Mouse (Mus musculus) natural killer cell, adult 2 months (primary cell): ENCODE measurements at regions not wholly inside any gene's neighbourhood (a gene's known extent, or its start where the extent isn't known, plus 50 kb on each side); places are given as distances from the start of the nearest gene placed in this dataset.

ENCODE experiments used
- DNase-seq, 2 experiments: peaks; one replicate each; pipeline ENCODE4 v3.0.0; 2022; ENCODE audit warnings: low spot score in 2 of 2

DNA sequence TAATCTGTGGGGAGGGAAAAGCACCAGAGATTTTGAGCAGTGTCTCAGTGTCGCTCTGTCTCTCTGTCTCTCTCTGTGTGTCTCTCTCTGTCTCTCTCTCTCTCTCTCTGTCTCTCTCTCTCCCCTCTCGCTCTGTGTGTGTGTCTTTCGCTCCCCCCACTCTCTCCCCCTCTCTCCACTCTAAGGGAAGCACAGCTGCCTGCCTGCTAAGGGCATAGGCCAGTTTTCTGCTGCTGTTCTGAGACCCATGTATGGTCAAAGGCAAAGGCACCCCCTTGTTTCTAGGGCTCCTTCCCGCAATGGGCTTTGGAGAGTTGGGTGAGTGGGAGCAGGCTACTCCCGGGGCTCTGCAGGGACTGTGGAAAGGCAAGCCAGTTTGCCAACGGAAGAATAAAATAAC is 192.2 kb downstream of the Lmo4 start:
- no peak for DNase-seq

DNA sequence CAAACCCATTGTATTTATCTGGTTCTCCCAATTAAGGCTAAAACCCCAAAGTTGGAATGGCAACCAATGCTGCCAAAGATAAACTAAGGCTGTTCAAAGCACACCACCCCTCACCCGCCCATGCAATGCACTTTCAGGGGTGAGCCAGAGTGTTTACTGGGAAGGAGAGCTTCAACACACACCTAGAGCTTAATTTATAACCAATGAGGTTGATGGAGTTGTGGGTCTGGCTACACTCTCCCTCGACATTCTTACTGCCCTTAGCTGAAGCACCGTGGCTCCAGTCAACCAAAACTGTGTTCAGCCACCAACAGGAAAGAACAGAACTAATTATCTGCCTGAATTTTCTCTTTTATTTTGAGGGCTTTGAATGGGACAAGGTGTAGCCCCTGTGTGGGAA is 192.8 kb downstream of the Lmo4 start:
- DNase-seq: no peak

DNA sequence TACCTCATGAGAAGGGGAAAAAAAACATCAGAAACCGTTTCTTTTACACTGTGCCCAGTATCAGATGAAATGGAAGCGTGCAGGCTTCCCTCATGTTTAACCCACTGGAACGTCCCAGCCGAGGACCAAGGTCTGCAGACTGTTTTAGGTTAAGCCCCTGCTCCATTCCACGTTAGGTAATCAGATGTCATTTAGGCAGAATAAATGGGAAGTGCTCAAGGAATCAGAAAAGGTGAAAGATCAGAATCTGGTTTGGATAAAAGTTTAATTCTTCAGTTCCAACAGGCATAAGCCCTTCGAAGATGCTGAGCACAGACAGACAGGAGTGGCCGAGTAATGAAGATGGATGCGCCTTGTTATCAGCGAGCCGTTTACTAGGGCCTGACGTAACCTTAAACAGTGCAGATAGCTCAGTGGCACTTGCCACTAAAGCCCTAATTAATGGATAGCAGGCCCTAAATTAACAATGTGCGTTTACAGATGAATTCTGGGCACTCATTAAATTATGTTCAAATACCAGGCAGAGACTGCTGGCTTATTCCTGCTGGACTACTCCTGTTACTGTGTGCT is 193.5 kb downstream of the Lmo4 start:
- no peak for DNase-seq

DNA sequence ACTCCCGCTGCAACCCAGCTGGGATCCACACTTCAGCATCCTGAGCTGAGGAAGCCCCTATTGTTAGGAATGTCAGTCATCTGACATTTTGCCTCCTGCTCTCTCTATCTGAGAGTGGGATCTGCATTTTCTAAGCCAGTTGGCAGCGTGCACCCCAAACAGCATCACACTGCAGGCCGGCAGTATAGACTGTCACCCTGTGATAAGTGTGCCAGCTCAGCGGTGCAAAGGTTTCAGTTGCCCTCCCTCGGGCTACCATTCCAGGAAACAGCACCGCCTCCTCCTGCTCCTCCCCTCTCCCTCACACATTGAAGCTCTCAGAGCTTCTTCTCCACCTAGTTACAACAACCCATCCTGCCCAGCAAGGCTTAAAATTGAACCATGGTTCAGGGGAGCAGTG is 194.5 kb downstream of the Lmo4 start:
- DNase-seq: no peak

DNA sequence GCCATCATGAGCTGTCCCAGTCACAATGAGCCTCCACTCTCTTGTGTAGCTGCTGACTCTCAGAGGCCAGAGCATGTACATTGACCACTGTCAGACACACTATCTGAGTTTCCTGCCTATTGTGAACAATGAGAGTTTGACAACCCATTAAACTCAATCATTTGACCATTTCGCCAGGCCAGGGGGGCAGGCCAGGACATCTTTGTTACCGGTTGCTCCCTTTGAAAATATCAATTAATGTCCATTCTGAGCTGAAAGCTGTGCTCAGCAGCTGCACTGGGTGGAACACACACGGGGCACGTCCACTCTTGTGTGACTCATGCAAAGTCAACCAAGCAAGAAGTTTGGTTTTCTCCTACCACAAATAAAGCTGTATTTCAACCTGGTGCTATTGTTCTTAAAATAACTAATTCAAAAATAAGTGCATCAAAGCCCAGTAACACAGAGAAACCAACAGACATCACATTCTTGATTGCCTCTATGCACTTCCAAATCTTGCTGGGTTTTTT is 197.9 kb downstream of the Lmo4 start:
- DNase-seq: no peak

DNA sequence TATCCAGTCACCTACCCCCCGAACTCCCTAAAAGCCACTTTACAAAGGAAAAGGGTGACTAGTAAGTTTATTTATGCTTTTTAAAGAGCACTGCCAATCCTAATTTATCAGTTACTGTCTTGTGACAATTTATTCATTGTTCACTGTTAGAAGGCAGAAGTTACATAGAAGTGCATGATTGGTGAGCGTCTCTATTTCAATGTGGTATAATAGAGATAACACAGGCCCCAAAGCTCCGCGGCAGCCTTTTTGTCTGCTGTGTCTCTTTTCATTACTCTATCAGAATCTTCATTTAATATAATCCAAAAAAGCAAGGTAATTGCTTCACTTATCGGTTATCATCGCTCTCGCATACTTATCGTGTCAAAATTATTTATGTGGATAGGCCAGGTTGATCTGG is 207.1 kb downstream of the Lmo4 start:
- DNase-seq: no peak

DNA sequence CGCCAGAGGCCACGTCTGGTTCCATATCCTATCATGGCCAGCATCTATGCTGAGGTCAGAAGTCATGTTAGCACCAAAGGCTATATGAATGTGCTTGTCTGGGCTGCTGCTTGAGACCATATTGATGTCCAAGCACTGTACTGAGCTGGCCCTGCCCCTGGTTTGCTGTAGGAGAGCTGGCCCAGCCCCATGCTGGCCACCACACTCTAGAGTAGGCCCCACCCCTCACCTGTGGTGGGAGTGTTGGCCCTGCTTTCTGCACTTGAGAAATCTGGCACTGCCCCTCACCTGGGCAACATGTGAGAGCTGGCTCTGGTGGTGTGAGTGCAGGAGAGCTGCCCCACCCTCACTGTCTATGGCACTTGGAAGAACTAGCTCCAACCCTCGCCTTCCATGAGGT is 210.0 kb downstream of the Lmo4 start:
- DNase-seq: no peak

DNA sequence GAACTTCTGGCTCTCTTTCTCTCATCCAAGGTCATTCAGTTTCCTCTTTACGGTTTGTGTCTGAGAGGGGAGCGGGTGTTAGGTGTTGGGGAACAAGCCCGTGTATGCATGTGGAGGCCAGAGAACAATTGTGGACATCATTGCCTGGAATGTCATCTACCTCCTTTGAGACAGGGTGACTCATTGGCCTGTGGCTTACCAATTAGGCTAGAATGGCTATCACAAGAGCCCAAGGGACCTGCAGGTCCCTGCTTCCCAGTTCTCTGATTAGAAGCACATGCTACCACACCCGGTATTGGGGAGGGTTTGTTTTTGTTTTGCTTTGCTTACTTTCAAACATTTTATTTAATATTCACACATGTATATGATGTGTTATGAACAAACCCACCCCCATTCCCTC is 216.0 kb downstream of the Lmo4 start:
- no peak for DNase-seq

DNA sequence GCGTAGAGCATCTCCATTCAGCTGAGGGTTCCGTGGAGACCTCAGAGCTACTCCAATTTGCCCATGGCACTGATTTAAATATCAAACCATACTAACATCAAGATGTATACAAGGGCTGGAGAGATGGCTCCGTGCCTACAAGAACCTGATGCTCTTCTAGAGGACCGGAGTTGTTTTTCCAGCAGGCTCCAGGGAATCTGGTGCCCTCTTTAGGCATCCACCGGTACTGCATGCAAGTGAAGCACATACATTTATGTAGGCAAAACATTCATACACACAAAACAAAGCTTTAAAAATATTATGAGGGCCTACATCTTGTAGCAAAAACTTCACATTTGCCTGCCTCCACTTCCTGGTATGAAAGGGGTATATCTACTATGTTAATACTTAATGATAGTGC is 217.0 kb downstream of the Lmo4 start:
- DNase-seq: no peak

DNA sequence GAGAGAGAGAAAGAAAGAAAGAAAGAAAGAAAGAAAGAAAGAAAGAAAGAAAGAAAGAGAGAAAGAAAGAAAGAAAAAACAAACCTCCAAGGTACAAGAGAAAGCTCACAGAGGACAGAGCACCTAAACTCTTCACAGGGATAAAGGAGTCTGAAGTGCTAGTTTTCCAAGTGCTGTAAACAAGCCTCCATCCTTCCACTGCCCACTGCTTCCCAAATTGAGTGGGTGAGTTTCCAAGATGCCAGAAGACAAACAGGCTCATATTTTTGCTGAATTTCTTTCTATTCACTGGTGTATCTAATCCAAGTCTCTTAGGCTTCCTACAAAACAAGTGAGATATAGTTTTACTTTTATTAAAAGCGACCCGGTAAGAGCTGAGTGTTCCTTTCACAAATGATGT is 218.2 kb downstream of the Lmo4 start:
- DNase-seq: no peak

DNA sequence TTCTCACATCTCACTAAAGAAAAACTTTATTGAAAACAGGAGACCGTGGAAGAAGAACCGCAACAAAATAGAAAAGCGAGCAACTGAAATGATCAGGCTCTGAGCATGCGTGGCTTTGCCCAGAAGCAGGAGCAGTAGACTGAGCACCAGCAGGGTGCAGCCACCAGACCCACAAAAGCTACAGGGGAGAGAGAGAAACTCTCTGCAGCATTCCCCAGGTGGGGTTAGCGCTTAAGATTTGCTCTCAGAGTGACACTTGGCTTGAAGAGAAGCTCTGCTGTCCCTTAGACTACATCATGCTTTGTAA is 218.9 kb downstream of the Lmo4 start:
- DNase-seq: no peak

DNA sequence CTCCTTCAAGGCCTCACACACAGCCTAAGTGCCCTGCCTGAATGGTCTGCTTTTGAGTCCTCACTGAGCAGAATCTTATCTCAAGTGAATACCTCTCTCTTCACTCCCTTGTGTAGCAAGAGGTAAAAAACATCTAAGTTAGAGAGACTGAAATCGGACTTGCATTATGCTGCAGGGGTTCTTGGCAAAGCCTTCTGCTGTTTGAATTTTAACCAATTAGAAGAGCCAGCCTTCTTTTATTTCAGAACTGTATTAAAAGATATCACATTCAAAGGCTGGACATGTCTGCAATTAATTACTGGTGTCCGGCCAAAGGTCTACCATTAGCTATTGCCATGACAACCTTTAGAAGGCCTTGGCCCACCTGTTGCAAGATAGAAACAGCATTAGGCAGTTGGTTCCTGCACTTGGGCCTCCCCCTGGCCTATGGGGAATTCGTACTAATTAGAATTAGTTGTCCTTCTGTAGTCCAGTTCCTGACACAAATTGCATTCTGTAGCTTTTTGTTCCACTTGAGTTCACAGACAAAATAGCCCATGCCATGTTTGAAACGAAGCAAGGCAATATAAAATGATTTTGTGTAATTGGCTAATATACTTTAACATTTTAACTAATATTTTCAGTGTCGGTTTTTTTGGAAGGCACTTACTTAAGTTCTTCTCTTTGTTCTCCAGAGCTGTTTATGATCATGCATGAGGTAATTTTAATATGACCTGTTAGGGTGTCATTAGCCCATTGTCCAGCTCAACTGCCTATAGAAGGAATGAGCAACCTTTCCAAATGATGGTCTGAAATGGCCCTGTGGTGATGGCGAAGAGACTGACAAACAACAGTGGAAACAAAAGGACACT is 219.4 kb downstream of the Lmo4 start:
- DNase-seq: no peak

DNA sequence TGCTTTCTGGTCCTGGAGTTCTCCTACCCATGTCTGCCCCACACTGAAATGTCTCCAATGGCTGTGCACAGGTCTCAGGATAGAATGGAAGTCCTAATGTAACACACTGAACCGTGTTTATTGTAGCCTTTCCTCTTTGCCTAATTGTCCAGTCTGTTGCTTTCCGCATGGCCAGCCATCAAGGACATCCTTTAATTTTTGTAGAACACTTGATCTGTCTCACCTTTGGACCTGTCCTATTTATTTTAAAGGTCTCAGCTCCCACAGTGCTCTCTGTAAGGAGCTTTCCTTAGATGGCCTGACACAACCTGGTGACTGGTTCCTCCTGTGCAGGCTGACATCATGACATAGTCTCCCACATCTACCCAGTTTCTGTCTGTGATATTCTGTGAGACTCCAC is 226.3 kb downstream of the Lmo4 start:
- DNase-seq: no peak

DNA sequence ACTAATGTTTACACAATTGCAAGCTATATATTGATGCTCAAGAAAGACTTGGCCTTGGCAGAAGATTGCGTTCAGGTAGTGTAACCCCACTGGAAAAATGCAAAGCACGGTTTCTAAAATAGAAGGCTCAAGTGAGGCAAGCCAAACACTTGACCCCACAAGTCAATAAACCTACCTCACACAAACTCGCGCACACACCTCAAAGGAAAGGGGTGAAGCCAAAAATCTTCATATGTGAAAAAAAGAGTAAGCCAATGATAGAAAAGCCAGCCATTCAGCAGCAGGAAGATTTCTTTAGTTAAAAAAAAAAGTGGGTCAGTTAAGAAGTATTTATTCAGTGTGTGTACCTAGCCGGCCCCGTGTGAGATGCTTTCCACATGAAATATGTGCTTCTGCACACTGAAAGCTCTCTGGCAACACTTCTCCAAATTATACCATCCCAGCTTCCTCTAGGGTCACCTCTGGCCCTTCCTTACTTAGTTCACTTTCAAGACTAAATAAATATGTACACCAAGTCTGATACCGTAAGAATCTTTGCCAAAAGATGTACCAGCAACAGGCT is 227.1 kb downstream of the Lmo4 start:
- no peak for DNase-seq

DNA sequence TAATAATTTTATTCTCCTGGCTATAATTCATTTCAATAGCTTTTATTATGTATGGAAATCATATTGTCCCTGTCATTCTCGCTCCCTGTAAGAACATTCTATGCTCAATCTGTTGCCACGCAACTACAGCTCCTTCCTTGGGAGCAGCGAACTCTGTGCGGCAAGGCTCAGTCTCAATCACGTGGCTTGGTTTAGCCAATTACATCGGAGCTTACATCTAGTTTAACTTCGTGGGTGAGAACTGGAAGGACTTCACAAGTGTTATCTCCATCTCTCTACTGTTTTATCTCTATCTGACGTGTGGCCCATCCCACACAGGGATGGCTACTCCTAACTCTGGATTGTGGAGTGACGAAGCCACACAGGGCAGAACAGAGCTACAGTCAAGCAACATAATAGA is 231.4 kb downstream of the Lmo4 start:
- no peak for DNase-seq

DNA sequence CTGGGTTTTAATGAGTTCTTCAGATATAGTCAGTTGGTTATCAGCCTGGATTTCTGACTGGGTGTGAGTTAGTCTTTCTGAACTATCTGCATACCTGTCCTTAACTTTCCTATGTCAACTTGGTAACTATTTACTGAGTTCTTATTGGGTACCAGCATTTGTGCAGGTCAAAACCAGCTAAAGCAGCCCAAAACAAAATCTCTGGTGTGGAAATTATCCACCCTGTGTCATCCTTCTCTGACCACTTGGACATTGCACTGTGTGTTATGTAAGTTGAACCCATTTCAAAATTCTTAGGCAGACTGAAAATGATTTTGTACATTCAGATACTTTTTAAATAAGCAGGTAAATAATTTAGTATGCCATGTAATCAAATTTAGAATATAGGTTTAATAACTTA is 232.7 kb downstream of the Lmo4 start:
- no peak for DNase-seq

DNA sequence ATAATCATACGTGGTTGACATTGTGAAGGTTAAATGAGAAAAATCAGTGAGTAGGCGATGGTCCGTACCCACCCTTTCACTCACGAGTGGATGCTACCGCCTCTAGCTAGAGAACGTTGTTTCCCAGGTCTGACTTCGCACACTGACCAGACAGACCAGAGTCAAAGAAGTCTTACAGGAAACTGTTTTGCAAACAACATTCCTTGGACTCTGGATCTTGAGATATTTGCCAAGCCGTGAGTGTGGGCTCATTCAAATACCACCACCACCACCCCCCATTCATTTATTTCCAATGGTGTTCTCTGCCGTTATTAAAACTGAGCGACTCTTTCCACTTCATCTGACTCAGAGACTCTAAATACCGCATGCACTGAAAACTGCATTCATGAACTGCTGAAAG is 234.2 kb downstream of the Lmo4 start:
- no peak for DNase-seq

DNA sequence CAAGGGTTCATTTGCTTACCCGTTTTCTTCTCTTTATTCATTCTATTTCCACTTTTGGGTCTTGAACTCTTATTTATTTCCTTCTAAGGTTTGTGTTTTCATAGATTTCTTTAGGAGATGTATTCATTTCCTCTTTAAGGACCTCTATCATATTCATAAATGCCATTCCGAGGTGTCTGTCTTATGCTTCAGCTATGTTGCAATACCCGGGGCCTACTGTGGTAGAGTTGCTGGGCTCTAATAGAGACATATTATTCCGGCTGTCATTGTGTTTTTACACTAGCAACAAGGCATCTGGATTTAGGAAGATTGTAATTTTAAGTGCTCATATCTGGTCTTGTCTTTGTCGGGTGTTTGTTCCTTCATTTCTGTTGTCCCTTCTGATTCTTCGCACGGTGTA is 249.5 kb downstream of the Lmo4 start:
- no peak for DNase-seq

DNA sequence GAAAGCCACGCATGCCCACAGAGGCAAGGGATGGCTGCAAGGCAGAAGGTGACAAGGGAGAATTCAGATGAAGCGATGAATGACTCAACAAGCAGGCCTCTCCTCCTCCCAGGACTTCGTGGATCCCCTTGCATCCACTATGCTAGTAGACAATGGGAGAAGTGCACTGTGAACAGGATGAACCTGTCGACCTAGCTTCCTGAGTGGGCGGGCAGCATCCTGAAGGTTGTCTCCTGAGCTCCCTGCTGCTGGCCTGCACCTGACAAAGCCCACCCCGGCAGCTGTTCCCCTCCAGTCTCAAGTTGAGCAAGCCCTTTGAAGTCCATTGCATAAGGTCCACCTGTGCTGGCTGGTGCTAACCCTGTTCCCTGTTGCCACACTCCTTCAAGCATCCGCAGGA is 250.2 kb downstream of the Lmo4 start:
- no peak for DNase-seq

DNA sequence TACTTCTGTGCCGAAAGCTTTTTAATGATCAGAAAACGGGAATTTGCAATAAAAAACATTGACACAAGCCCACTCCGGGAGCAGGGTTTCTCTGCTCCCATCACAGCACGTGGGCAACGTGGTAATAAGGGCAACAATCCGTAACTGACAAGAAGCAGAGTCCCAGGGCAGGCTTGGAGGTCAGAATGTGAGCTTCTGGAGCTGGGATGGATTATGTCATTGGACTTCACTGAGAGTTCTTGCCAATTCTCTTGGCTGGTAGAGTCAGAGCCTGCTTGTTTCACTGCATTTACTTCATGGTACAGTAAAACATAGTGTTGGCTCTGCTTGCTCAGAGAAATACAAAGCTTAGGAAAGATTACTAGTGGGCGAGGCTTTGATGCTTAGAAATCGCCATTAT is 252.7 kb downstream of the Lmo4 start:
- no peak for DNase-seq

DNA sequence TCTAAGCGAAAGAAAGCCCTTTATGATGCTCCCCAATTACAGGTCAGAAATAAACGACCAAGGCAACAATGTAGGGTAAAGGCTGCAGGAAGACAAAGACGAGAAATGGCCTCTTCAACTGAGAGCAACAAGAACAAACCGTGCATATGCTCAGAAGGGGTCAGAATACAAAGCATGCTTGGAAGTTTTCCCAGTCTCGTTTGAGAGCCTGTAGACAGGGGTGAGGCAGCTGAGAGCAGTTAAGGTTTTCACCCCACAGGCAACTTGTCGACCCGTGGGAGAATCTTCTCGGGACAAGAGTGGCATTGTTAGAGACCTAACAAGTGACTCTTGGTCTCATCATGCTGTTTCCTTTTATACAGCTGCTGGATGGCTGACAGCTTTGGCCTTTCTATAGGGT is 255.4 kb downstream of the Lmo4 start:
- DNase-seq: no peak

DNA sequence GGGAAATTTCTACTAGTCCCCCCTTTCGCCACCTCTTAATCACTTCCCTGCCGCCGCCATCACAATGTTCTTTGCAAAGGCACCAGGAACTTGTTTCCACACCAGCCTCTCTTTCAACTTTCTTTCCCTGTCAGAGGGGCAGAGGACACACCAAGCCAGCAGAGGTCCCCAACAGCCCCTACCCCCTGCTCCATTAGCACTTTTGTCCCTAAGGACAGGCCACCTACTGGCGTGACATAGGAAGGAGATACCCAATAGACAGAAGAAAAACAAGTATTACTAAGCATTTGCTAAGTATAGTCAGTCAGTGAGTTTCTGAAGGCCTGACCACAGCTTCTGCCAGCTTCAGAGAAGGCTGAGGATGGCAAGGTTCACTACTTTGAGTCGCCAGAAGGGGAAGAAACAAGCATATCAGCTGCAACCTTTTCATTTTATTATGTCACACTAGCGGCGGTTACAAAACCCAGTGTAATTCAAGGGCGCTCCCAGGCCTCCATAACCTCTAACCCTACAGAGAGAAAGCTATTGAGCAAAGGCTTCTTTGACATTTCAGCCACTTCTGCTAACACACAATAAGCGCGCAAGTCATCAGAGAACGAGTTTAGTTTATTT is 255.9 kb downstream of the Lmo4 start:
- no peak for DNase-seq

DNA sequence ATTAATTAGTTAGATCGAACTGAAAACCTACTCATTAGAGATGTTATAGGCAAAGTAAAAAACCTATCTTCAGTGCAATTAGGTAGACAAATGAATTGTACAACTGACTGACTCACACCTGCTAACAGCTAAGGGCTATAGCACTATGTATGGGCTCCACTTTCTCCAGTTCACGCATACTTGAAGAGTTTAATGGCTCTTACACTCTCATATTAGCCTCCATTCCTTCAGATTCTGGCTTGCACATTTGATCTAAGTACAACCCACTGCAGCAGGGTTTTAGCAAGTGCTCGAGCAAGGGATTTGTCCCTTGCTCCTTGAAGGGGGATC is 257.1 kb downstream of the Lmo4 start:
- no peak for DNase-seq
